Mouse (Mus musculus) ES-CJ7 (cell line): ENCODE measurements at regions not wholly inside any gene's neighbourhood (a gene's known extent, or its start where the extent isn't known, plus 50 kb on each side); places are given as distances from the start of the nearest gene placed in this dataset.

Experiments
- DNase-seq: peaks from one replicate; pipeline ENCODE4 v3.0.0; 2011; ENCODE audit warnings: low read depth, low spot score

- no peak for DNase-seq
Measured at GRCm38 (mm10) chr2:123473840-123474239, 615.9 kb upstream of the Sema6d start.

- DNase-seq = no peak
Measured at GRCm38 (mm10) chr2:123486681-123487080, 603.1 kb upstream of the Sema6d start.

GRCm38 (mm10) chr2:123506162-123506561, 583.6 kb upstream of the Sema6d start:
- DNase-seq = no peak

GRCm38 (mm10) chr2:123507095-123507494, 582.7 kb upstream of the Sema6d start:
- DNase-seq = no peak

- no peak for DNase-seq
Measured at GRCm38 (mm10) chr2:123528915-123529314, 560.9 kb upstream of the Sema6d start.

GRCm38 (mm10) chr2:123532946-123533791, 556.6 kb upstream of the Sema6d start:
- DNase-seq = no peak

DNA sequence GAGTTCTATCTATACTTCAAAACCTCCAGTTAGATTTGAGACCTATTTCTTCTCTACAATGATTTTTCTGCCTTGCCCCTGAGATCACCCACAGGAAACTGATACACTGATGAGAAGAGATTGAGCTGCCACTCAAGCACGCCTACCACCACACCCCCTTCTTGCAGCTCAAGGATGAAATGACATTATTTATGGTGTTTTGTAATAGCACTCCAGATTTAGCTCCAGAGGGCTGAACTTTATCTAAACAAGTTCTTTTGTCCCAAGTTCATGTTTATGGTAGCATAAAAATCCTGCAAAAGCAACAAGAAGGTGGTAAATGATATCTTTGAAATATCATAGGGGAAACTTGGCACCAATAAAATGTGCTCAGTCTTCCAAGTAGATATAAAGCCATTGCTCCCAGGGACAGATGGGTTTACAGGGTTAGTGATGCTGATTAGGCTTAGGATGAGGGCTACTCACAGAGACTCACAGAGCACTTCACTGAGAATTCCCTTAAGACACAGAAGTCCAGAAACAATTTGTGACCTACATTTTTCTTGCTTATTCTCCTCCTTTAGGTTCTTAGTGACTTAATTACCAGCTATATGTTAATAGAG, 538.4 kb upstream of the Sema6d start:
- no peak for DNase-seq

DNA sequence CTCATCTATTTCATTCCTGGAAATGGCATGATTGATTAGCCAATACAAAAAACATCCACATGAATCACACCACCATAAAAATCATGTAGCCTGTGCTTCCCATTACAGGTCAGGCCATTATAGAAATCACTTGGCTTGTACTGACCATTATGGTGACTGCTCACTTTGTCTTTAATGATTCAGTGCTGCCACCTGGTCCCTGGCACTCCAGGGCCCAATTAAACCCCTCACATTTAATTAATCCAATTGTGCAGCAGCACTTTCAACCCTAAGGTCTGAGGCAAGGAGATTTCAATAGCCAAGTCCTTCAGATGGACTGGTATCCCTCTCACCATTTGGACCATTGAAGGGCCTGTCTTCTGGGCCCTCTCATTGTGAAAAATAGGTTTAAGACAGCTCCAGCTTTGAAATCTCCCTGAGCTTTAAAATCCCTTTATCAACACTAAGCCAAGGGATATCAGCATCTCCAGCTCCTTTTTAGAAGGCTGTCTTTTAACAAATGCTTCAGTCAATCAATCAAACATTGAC, 531.6 kb upstream of the Sema6d start:
- no peak for DNase-seq
